Mouse (Mus musculus) intestine, embryonic 16.5 days (tissue): ENCODE measurements around the gene Klk12. TPM values are rescaled to one million over a fixed set of nuclear protein-coding genes. Genes with fewer than 3 reads are reported as not detected.

Experiments
- ATAC-seq: fragments of 200-750 bp; cut with Nextera tagmentation; 2 replicates; pipeline ENCODE4 v1.8.0; 2017; ENCODE audit warnings: moderate TSS enrichment, moderate library complexity
- H3K27ac ChIP-seq: fragments of 300-500 bp; sonication (generic); 2 replicates; pipeline ENCODE4 v1.5.1; 2014; ENCODE audit warnings: mild to moderate bottlenecking, low read length
- H3K27me3 ChIP-seq: fragments of 300-500 bp; sonication (generic); replicated peaks from 2 replicates; pipeline ENCODE4 v1.6.1; 2014; ENCODE audit warnings: low read length, control low read depth, mixed read lengths; ENCODE audit not compliant: control insufficient read depth, insufficient read depth
- H3K36me3 ChIP-seq: fragments of 300-500 bp; sonication (generic); 2 replicates; pipeline ENCODE4 v1.6.1; 2014; ENCODE audit warnings: low read length, control low read depth; ENCODE audit not compliant: control insufficient read depth, insufficient read depth
- H3K4me1 ChIP-seq: fragments of 300-500 bp; sonication (generic); 2 replicates; pipeline ENCODE4 v1.6.1; 2014; ENCODE audit warnings: low read length, control low read depth, mixed read lengths; ENCODE audit not compliant: control insufficient read depth, insufficient read depth
- H3K4me2 ChIP-seq: fragments of 300-500 bp; sonication (generic); 2 replicates; pipeline ENCODE4 v1.6.1; 2014; ENCODE audit warnings: low read depth, low read length, control low read depth
- H3K4me3 ChIP-seq: fragments of 300-500 bp; sonication (generic); 2 replicates; pipeline ENCODE4 v1.5.1; 2014; ENCODE audit warnings: mild to moderate bottlenecking, low read length
- H3K9ac ChIP-seq: fragments of 300-500 bp; sonication (generic); 2 replicates; pipeline ENCODE4 v1.6.1; 2014; ENCODE audit warnings: low read depth, low read length
- H3K9me3 ChIP-seq: fragments of 300-500 bp; sonication (generic); 2 replicates; pipeline ENCODE4 v1.6.1; 2016; ENCODE audit warnings: low read length, control low read depth; ENCODE audit not compliant: control insufficient read depth
- WGBS: fragments of 180-500 bp; shearing (Covaris S2); extraction: QIAGEN DNeasy Blood & Tissue Kit; methylation state at CpG from one replicate; pipeline ENCODE4 v1.1.7; 2014; 5-methylcytosine and 5-hydroxymethylcytosine counted together
- polyA plus RNA-seq: library from polyadenylated mRNA; unstranded; fragments of >200 nt; fragmentation: Nextera tagmentation; extraction: Ambion mirVana; gene quantifications from 2 replicates; pipeline ENCODE4 v1.2.1, GENCODE M21; 2015

Klk12 gene
- polyA plus RNA-seq, 1 experiment from 2014 or later = not detected

DNA sequence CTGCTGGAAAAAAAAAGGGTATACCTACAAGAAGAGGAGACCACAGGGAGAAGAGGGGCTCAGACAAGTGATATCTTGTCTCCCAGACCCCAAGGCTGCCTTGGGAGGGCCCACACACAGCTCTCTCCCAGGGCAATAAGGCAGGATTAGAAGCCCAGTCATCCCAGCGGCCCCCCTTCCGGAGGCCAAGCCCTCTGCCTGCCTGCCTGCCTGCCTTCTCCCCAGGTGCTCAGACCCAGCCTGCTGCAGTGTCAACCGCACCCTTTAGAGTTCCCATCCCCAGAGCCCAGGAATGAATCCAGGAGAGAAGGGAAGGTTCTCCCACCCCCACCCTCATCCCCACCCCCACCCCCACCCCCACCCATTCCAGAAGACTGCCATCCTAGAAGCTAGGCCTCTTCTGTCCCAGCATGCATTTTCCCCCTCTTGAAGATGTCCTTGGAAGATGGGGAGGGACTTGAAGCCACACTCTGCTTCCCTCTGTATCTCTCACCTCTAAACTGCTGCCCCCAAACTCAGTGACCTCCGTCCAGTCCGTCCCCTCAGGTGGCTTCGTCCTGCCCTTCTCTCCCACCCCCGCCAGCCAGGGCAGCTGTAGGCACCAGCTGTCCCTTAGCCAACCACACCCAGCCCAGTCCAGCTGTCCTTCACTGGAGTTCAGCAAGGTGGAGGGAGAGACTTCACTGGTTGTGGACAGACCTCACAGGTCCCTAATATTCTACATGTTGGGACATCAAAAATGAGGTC is 6.8 kb downstream of the Klk12 start:
- Histone ChIP-seq H3K27ac (no peak overlapping the region), H3K4me3 (no peak overlapping the region), H3K4me2 (no peak overlapping the region), H3K9me3 (no peaks in the 10 kb centered on the region), H3K4me1 (peaks cover 3% of the 10 kb centered on the region), H3K9ac (no peak overlapping the region), H3K36me3 (no peaks in the 10 kb centered on the region), H3K27me3 (no peaks in the 10 kb centered on the region)
- ATAC-seq = no peak
- WGBS = 41% methylated on average over 7 of the region's 7 CpGs

DNA sequence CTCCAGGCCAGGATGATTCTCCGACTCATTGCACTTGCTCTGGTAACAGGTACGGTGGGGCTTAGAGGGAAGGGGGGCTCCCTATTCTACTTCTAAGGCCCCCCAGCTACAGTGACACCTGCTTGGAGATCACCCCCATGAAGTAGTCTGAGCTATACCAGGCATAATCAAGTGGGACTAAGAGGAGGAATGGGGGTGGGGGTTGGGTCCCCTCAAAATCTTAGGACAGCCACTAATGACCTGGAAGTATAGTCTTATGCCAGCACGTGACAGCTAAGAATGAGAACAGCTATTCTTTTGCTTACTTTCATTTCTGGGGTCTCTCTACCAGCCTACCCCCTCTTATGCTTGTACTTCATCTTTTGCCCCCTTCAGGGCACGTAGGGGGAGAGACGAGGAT is 7.8 kb downstream of the Klk12 start:
- no peaks in the 10 kb centered on the region for H3K9me3 ChIP-seq
- WGBS = 83% methylated on average over 5 of the region's 5 CpGs

DNA sequence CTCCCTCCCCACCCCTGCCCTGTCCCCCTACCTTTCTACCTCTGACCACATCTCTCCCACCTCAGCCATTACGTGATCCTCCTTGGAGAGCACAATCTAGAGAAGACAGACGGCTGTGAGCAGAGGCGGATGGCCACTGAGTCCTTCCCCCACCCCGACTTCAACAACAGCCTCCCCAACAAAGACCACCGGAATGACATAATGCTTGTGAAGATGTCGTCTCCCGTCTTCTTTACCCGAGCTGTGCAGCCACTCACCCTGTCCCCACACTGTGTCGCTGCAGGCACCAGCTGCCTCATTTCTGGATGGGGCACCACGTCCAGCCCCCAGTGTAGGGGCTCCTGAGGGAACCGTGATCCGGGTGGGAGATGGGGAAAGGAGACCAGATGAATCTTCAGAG is 8.7 kb downstream of the Klk12 start:
- no peak for ATAC-seq
- Histone ChIP-seq H3K27me3 (no peaks in the 10 kb centered on the region), H3K36me3 (no peaks in the 10 kb centered on the region), H3K4me1 (peaks cover 7% of the 10 kb centered on the region), H3K4me3 (no peak overlapping the region), H3K9me3 (no peaks in the 10 kb centered on the region), H3K9ac (no peak overlapping the region), H3K4me2 (no peak overlapping the region), H3K27ac (no peak overlapping the region)
- WGBS = 92% methylated on average over 12 of the region's 12 CpGs

More for the DNA sequence above, 7.8 kb downstream of the Klk12 start:
- no peak overlapping the region for H3K27ac ChIP-seq
- no peaks in the 10 kb centered on the region for H3K36me3 ChIP-seq
- H3K9ac ChIP-seq = no peak overlapping the region
- H3K4me1 ChIP-seq = peaks cover 7% of the 10 kb centered on the region
- no peak overlapping the region for H3K4me2 ChIP-seq
- H3K27me3 ChIP-seq = no peaks in the 10 kb centered on the region
- no peak for ATAC-seq
- H3K4me3 ChIP-seq = no peak overlapping the region

DNA sequence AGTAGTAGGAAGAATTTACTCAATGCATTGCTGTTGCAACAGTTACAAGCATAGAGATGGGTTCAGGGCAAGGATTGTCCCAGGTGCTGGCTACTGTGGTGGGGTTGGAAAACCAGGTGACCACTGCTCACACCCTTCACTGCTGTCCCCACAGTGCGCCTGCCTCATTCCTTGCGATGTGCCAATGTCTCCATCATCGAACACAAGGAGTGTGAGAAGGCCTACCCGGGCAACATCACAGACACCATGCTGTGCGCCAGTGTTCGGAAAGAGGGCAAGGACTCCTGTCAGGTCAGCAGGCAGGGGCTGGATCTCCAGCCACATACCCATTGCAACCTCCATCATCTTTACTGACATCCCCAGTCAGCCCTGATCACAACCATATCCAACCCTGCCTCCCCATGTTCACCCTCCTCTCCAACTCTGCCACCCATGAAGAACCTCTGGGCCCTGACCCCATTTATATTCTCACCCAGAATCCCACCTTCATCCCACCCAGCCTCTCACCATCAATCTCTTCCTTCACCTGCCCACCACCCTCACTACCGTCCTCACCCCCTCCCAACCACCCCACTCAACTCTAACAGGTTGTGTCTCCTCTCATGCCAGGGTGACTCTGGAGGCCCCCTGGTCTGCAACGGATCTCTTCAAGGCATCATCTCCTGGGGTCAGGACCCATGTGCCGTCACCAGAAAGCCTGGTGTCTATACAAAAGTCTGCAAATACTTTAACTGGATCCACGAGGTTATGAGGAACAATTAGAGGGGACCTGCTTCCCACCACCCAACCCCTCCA is 9.7 kb downstream of the Klk12 start:
- Histone ChIP-seq H3K27ac (no peak overlapping the region), H3K27me3 (peaks cover 5% of the 10 kb centered on the region; the same call in 1 of the 2 replicates), H3K4me1 (peaks cover 11% of the 10 kb centered on the region), H3K9ac (no peak overlapping the region), H3K4me3 (no peak overlapping the region), H3K4me2 (no peak overlapping the region), H3K9me3 (no peaks in the 10 kb centered on the region), H3K36me3 (no peaks in the 10 kb centered on the region)
- ATAC-seq = no peak
- 87% methylated on average over 10 of the region's 10 CpGs for WGBS

DNA sequence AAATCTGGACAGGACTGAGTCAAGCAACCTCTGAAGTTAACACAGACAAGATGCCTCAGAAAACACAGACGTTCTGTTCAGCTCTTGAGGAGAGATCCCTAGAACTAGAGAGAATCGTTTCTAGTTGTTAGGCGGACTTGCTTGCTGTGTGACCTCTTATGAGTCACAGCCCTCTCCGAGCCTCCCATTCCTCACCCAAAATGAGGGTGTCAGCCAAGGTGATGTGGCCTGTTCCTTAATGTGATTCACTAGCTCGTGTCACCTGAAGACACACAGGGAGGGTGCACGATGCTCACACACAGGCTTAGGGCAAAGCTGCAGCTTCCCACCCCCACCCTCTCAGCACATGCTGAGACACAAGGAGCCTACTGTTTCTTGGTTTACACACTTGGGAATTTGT is 11.5 kb downstream of the Klk12 start:
- Histone ChIP-seq H3K27me3 (peaks cover 5% of the 10 kb centered on the region; the same call in 1 of the 2 replicates), H3K4me1 (peaks cover 11% of the 10 kb centered on the region; the same call in 1 of the 2 replicates), H3K9me3 (no peaks in the 10 kb centered on the region), H3K27ac (no peak overlapping the region), H3K9ac (no peak overlapping the region), H3K36me3 (no peaks in the 10 kb centered on the region), H3K4me2 (0 out of 2 replicates have a peak overlapping the region, but pooled peaks have one; percentile 9), H3K4me3 (no peak overlapping the region)
- 0 out of 2 replicates have a peak, but pooled peaks have one; percentile 10 for ATAC-seq
- 54% methylated on average over 6 of the region's 6 CpGs for WGBS

DNA sequence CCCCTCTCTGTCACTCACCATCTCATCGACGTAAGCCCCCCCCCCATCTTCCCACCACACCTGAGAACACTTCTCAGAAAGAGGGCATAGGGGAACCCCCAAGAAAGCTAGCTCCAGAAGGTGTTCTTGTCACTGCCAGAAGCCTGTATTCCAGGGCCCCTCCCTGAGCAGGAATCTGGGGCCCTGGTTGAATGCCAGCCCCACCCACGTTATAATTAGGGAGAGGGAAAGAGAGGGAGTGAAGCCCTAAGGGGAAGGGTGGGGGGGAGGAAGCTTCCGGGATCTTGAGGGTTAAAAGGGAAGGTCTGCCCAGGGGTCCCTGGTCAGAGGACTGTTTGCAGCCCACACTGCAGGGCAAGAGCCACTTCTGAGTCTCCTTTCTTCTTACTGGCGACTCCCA is 12.0 kb downstream of the Klk12 start, which contains the start of gene Klk10:
Gene Klk10 (plus strand): TSS at position 290 of the 400 bp plus-strand sequence.
- 38% methylated on average over 5 of the region's 5 CpGs for WGBS
- 0 out of 2 replicates have a peak, but pooled peaks have one; percentile 11 for ATAC-seq
- H3K4me2 ChIP-seq = 0 out of 2 replicates have a peak within 1 kb of the TSS, but pooled peaks have one; percentile 9

DNA sequence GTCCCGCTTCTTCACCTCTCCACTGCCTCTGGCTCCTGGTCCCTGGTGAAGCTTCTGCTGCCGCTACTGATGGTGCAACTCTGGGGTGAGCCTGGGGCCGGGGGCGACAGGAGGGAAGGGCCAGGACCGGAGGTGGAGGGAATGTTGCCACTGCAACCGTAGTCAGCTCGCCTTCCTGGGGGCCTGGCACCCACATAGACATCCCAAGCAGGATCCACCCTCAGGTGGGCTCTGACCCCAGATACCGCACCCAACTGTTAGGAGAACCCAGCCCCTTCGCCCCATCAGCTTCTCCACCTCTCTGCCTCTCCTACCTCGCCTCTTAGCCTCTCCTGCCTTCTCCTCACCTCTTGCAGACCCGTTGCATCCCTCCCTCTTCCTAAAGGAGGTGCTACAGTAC is 12.8 kb downstream of the Klk12 start:
- Histone ChIP-seq H3K4me1 (peaks cover 9% of the 10 kb centered on the region; the same call in 1 of the 2 replicates), H3K4me2 (no peak overlapping the region), H3K9me3 (no peaks in the 10 kb centered on the region), H3K27ac (no peak overlapping the region), H3K36me3 (no peaks in the 10 kb centered on the region), H3K9ac (no peak overlapping the region), H3K4me3 (no peak overlapping the region), H3K27me3 (peaks cover 5% of the 10 kb centered on the region; the same call in 1 of the 2 replicates)
- no peak for ATAC-seq
- 86% methylated on average over 11 of the region's 11 CpGs for WGBS

More for the DNA sequence above, 12.0 kb downstream of the Klk12 start, which contains the start of gene Klk10:
- no peaks in the 10 kb centered on the region for H3K9me3 ChIP-seq
- H3K9ac ChIP-seq = no peak within 1 kb of the TSS
- H3K27ac ChIP-seq = no peak within 1 kb of the TSS
- H3K4me1 ChIP-seq = peaks cover 10% of the 10 kb centered on the region; the same call in 1 of the 2 replicates
- no peak within 1 kb of the TSS for H3K4me3 ChIP-seq
- no peaks in the 10 kb centered on the region for H3K36me3 ChIP-seq
- H3K27me3 ChIP-seq = peaks cover 5% of the 10 kb centered on the region; the same call in 1 of the 2 replicates

DNA sequence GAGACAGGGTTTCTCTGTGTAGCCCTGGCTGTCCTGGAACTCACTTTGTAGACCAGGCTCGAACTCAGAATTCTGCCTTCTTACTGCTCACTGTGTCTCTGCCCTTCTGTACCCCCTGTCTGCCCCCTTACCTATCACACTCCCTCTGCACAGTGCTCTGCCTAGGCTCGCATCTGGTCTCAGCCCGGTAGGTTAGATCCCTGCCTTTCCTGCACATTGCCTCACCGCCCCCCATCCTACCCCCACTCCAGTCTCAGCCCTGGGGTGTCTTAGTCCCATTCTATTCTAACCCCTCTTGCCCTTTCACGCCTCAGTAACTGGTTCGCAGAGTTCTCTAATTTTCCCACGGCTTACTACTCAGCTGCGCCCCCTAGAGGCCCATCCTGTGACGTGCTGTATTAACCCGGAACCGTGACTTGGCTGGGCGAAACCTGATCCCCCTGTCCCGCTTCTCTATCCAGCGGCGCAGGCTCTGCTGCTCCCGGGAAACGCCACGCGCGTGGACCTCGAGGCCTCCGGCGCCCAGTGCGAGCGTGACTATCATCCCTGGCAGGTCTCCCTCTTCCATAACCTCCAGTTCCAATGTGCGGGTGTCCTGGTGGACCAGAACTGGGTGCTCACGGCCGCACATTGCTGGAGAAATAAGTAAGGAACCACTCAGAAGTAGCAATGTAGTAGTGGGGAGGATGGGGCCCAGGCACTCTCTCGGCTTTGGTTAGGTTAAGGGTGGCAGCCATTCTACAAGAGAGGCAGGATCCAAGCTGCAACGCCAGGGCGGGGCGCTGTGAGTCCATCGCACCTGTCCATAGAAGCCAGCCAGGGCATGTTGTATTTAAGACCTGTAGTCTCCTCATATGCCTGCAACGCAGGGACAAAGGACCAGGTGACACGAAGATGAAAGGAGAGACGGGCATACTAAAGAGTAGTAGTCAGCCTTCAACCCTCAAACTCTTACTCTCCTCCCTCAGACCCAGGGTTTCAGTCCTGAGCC is 13.9 kb downstream of the Klk12 start:
- peak; percentile 85 for ATAC-seq
- WGBS = 8% methylated on average over 36 of the region's 36 CpGs

More for the DNA sequence above, 13.9 kb downstream of the Klk12 start:
- Histone ChIP-seq H3K9me3 (no peaks in the 10 kb centered on the region), H3K4me3 (peak overlapping the region; percentile 41), H3K27me3 (peaks cover 5% of the 10 kb centered on the region; the same call in 1 of the 2 replicates), H3K36me3 (no peaks in the 10 kb centered on the region), H3K27ac (no peak overlapping the region), H3K4me2 (peak overlapping the region; percentile 87), H3K4me1 (peaks cover 9% of the 10 kb centered on the region; the same call in 1 of the 2 replicates), H3K9ac (peak overlapping the region; percentile 62)
